Mouse (Mus musculus) megakaryocyte-erythroid progenitor cell, adult 5-6 weeks (primary cell): Measurements from ENCODE around the gene Pi4k2a. TPM values are rescaled to one million over a fixed set of nuclear protein-coding genes. Genes with fewer than 3 reads are reported as not detected.

Source experiments
- ATAC-seq: replicated peaks from 2 replicates; pipeline ENCODE4 v1.8.0; 2016; ENCODE audit warnings: mild to moderate bottlenecking, inconsistent platforms; ENCODE audit not compliant: severe bottlenecking, poor library complexity, low FRiP score, low TSS enrichment
- total RNA-seq, 2 experiments: library from RNA; stranded (forward) in 1 of 2; stranded (reverse) in 1 of 2; fragments of 200-1000, 215-1000 nt in 1 of 2; fragments of >200 nt in 1 of 2; fragmentation: Nextera tagmentation in 1 of 2; gene quantifications; 2 replicates each; pipeline ENCODE4 v1.2.3; 2014 to 2017

Gene Pi4k2a
- total RNA-seq (2014; fragmentation: Nextera tagmentation) (8.9 and 13.5 TPM in 2 replicates), total RNA-seq (2017) (4.6 and 5.2 TPM in 2 replicates)

- ATAC-seq = peak; percentile 98
These were observed at the start of gene Pi4k2a for GRCm38 (mm10) chr19:42089748-42090595. Gene Pi4k2a (plus strand): TSS chr19:42090470.

GRCm38 (mm10) chr19:42043988-42044387 lies 46.3 kb upstream of the Pi4k2a start:
- no peak for ATAC-seq

GRCm38 (mm10) chr19:42045269-42046102 lies 44.8 kb upstream of the Pi4k2a start, which contains the start of gene Hoga1:
Gene Hoga1 (plus strand): TSS chr19:42045610.
- peak; percentile 88 for ATAC-seq

- no peak for ATAC-seq
These were observed 40.0 kb upstream of the Pi4k2a start for GRCm38 (mm10) chr19:42050251-42050650.

- no peak for ATAC-seq
These were observed 38.9 kb upstream of the Pi4k2a start for GRCm38 (mm10) chr19:42051351-42051750.

GRCm38 (mm10) chr19:42051948-42052347 lies 38.3 kb upstream of the Pi4k2a start, which contains the start of gene 4933411K16Rik:
Gene 4933411K16Rik (plus strand): TSS chr19:42052248.
- ATAC-seq = no peak

- ATAC-seq = no peak
These were observed 36.0 kb upstream of the Pi4k2a start for GRCm38 (mm10) chr19:42054255-42054654.

GRCm38 (mm10) chr19:42055881-42056280 lies 34.4 kb upstream of the Pi4k2a start:
- ATAC-seq = no peak

GRCm38 (mm10) chr19:42056719-42057409 lies 33.4 kb upstream of the Pi4k2a start:
- ATAC-seq = no peak

GRCm38 (mm10) chr19:42058426-42058825 lies 31.8 kb upstream of the Pi4k2a start:
- no peak for ATAC-seq

- ATAC-seq = no peak
These were observed 28.8 kb upstream of the Pi4k2a start for GRCm38 (mm10) chr19:42061443-42061842.

GRCm38 (mm10) chr19:42068441-42069240 lies 21.6 kb upstream of the Pi4k2a start:
- no peak for ATAC-seq

- no peak for ATAC-seq
These were observed 21.1 kb upstream of the Pi4k2a start for GRCm38 (mm10) chr19:42069241-42069525.

GRCm38 (mm10) chr19:42071221-42071620 lies 19.0 kb upstream of the Pi4k2a start:
- ATAC-seq = no peak

GRCm38 (mm10) chr19:42071886-42072608 lies 18.2 kb upstream of the Pi4k2a start:
- no peak for ATAC-seq

GRCm38 (mm10) chr19:42072802-42073201 lies 17.5 kb upstream of the Pi4k2a start:
- no peak for ATAC-seq

- ATAC-seq = no peak
These were observed 15.2 kb upstream of the Pi4k2a start for GRCm38 (mm10) chr19:42075051-42075450.

- ATAC-seq = no peak
These were observed 14.3 kb upstream of the Pi4k2a start for GRCm38 (mm10) chr19:42075992-42076391.
